Mouse (Mus musculus) MN1 (cell line): ENCODE measurements at regions not wholly inside any gene's neighbourhood (a gene's known extent, or its start where the extent isn't known, plus 50 kb on each side); places are given as distances from the start of the nearest gene placed in this dataset.
A peak's percentile ranks its signal among the peaks of the same experiment; 100 is the strongest.
"Not testable (repeated sequence)": the region's sequence is repeated elsewhere in the genome, so short reads cannot be mapped to it uniquely, and the experiment has no call there.

Experiments used
- DNase-seq: peaks from one replicate; pipeline ENCODE4 v3.0.0-alpha.2; 2016; ENCODE audit warnings: low spot score

- no peak for DNase-seq
Measured at GRCm38 (mm10) chr3:36387431-36387830, 88.3 kb downstream of the Anxa5 start.

GRCm38 (mm10) chr3:36383438-36383945 is 92.2 kb downstream of the Anxa5 start:
- no peak for DNase-seq

GRCm38 (mm10) chr3:36381621-36382193 is 94.0 kb downstream of the Anxa5 start:
- no peak for DNase-seq

GRCm38 (mm10) chr3:36375722-36376121 is 100.0 kb downstream of the Anxa5 start:
- no peak for DNase-seq

GRCm38 (mm10) chr3:36374939-36375338 is 100.8 kb downstream of the Anxa5 start:
- no peak for DNase-seq

GRCm38 (mm10) chr3:36360933-36361332 is 114.8 kb downstream of the Anxa5 start:
- DNase-seq: no peak

- not testable (repeated sequence) for DNase-seq
Measured at GRCm38 (mm10) chr3:36354201-36354600, 121.5 kb downstream of the Anxa5 start.

GRCm38 (mm10) chr3:36352032-36352742 is 123.5 kb downstream of the Anxa5 start:
- DNase-seq: no peak

- DNase-seq: no peak
Measured at GRCm38 (mm10) chr3:36349073-36349472, 126.6 kb downstream of the Anxa5 start.

- DNase-seq: no peak
Measured at GRCm38 (mm10) chr3:36340889-36341533, 118.9 kb upstream of the Qrfpr start.

- DNase-seq: no peak
Measured at GRCm38 (mm10) chr3:36339656-36340055, 117.5 kb upstream of the Qrfpr start.

GRCm38 (mm10) chr3:36334279-36334678 is 112.2 kb upstream of the Qrfpr start:
- DNase-seq: no peak

- DNase-seq: no peak
Measured at GRCm38 (mm10) chr3:36332016-36332415, 109.9 kb upstream of the Qrfpr start.

- DNase-seq: peak; percentile 14
Measured at GRCm38 (mm10) chr3:36330656-36331055, 108.5 kb upstream of the Qrfpr start.

- DNase-seq: no peak
Measured at GRCm38 (mm10) chr3:36329631-36330030, 107.5 kb upstream of the Qrfpr start.

- no peak for DNase-seq
Measured at GRCm38 (mm10) chr3:36328927-36329326, 106.8 kb upstream of the Qrfpr start.

- no peak for DNase-seq
Measured at GRCm38 (mm10) chr3:36318635-36319034, 96.5 kb upstream of the Qrfpr start.

GRCm38 (mm10) chr3:36311337-36311736 is 89.2 kb upstream of the Qrfpr start:
- no peak for DNase-seq

GRCm38 (mm10) chr3:36310642-36311267 is 88.6 kb upstream of the Qrfpr start:
- no peak for DNase-seq

- DNase-seq: no peak
Measured at GRCm38 (mm10) chr3:36296792-36297191, 74.7 kb upstream of the Qrfpr start.

GRCm38 (mm10) chr3:36291971-36292370 is 69.9 kb upstream of the Qrfpr start:
- no peak for DNase-seq

- no peak for DNase-seq
Measured at GRCm38 (mm10) chr3:36284066-36284465, 62.0 kb upstream of the Qrfpr start.

GRCm38 (mm10) chr3:36275502-36275901 is 53.4 kb upstream of the Qrfpr start:
- no peak for DNase-seq
